Mouse (Mus musculus) brain, embryonic 14.5 days (tissue): Measurements from ENCODE around the gene Rnf126.

Experiments
- CTCF ChIP-seq: fragments of 200-500 bp; IDR thresholded peaks from 2 replicates; pipeline ENCODE4 v1.5.1; 2012; ENCODE audit warnings: inconsistent platforms, mild to moderate bottlenecking, moderate library complexity, borderline replicate concordance; ENCODE audit not compliant: insufficient read depth, insufficient read length; ENCODE audit errors: extremely low read depth
- POLR2A ChIP-seq: fragments of 200-500 bp; IDR thresholded peaks from 2 replicates; pipeline ENCODE4 v1.6.1; 2012; ENCODE audit warnings: mild to moderate bottlenecking, inconsistent platforms, borderline replicate concordance; ENCODE audit not compliant: poor library complexity, insufficient read depth, insufficient read length, severe bottlenecking; ENCODE audit errors: extremely low read depth

GRCm38 (mm10) chr10:79726090-79726489 is 40.7 kb downstream of the Rnf126 start:
- TF ChIP-seq CTCF (peak; percentile 58), POLR2A (no peak)
